Mouse (Mus musculus) E14TG2a.4 (cell line): ENCODE results near the gene Slc35d2.
A peak's percentile ranks its signal among the peaks of the same experiment; 100 is the strongest.

Source experiments
- H3K27me3 ChIP-seq: 2 replicates; pipeline ENCODE4 v1.6.1; 2014; ENCODE audit warnings: low read length, control low read depth; ENCODE audit not compliant: insufficient read depth
- H3K36me3 ChIP-seq: 2 replicates; pipeline ENCODE4 v1.6.1; 2014; ENCODE audit warnings: low read length, control low read depth; ENCODE audit not compliant: insufficient read depth
- H3K4me1 ChIP-seq: replicated peaks from 2 replicates; pipeline ENCODE4 v1.6.1; 2014; ENCODE audit warnings: low read depth, low read length, control low read depth
- H3K4me3 ChIP-seq: replicated peaks from 2 replicates; pipeline ENCODE4 v1.5.1; 2014; ENCODE audit warnings: mild to moderate bottlenecking, low read length
- H3K9me3 ChIP-seq: 2 replicates; pipeline ENCODE4 v1.6.1; 2014; ENCODE audit warnings: low read length, control low read depth
- CTCF ChIP-seq: conservative IDR thresholded peaks from 2 replicates; pipeline ENCODE4 v1.5.1; 2014; ENCODE audit warnings: low read length
- NANOG ChIP-seq: IDR thresholded peaks from 2 replicates; pipeline ENCODE4 v1.6.1; 2014; ENCODE audit warnings: borderline replicate concordance, low read length, mixed read lengths
- POU5F1 ChIP-seq: IDR thresholded peaks from 2 replicates; pipeline ENCODE4 v1.6.1; 2014; ENCODE audit warnings: low read length, borderline replicate concordance

Slc35d2 gene

GRCm38 (mm10) chr13:64128858-64129615 is at the start of gene Slc35d2:
Gene Slc35d2, minus strand, starts transcription at chr13:64129368.
- TF ChIP-seq NANOG (no peak), CTCF (no peak), POU5F1 (no peak)
- Histone ChIP-seq H3K9me3 (no peaks in the 10 kb centered on the region), H3K4me3 (peak within 1 kb of the TSS; percentile 82), H3K36me3 (peaks cover 29% of the 10 kb centered on the region), H3K4me1 (peaks cover 34% of the 10 kb centered on the region), H3K27me3 (no peaks in the 10 kb centered on the region)

GRCm38 (mm10) chr13:64178000-64178399 is 48.8 kb upstream of the Slc35d2 start:
- TF ChIP-seq NANOG (no peak), POU5F1 (no peak), CTCF (no peak)
- no peaks in the 10 kb centered on the region for H3K27me3 ChIP-seq
- H3K4me3 ChIP-seq, result no peak overlapping the region
- H3K9me3 ChIP-seq, result no peaks in the 10 kb centered on the region
- H3K4me1 ChIP-seq, result no peaks in the 10 kb centered on the region
- H3K36me3 ChIP-seq, result peaks cover 6% of the 10 kb centered on the region

GRCm38 (mm10) chr13:64169746-64170145 is 40.6 kb upstream of the Slc35d2 start:
- Histone ChIP-seq H3K36me3 (peaks cover 11% of the 10 kb centered on the region; the same call in 1 of the 2 replicates), H3K4me1 (no peaks in the 10 kb centered on the region), H3K4me3 (no peak overlapping the region), H3K27me3 (no peaks in the 10 kb centered on the region), H3K9me3 (peaks cover 36% of the 10 kb centered on the region)
- no peak for TF ChIP-seq NANOG
- TF ChIP-seq CTCF, result no peak
- no peak for TF ChIP-seq POU5F1

GRCm38 (mm10) chr13:64163147-64163715 is 34.1 kb upstream of the Slc35d2 start:
- H3K9me3 ChIP-seq, result peaks cover 4% of the 10 kb centered on the region
- peaks cover 22% of the 10 kb centered on the region for H3K27me3 ChIP-seq
- TF ChIP-seq CTCF (no peak), POU5F1 (no peak), NANOG (no peak)
- peaks cover 30% of the 10 kb centered on the region for H3K4me1 ChIP-seq
- H3K4me3 ChIP-seq, result peak overlapping the region; percentile 91
- no peaks in the 10 kb centered on the region for H3K36me3 ChIP-seq

GRCm38 (mm10) chr13:64162626-64163025 is 33.5 kb upstream of the Slc35d2 start:
- H3K9me3 ChIP-seq, result 0 out of 2 replicates have a peak, but pooled peaks cover 3% of the 10 kb centered on the region
- H3K36me3 ChIP-seq, result no peaks in the 10 kb centered on the region
- H3K4me3 ChIP-seq, result peak overlapping the region; percentile 91
- H3K27me3 ChIP-seq, result peaks cover 22% of the 10 kb centered on the region
- H3K4me1 ChIP-seq, result peaks cover 30% of the 10 kb centered on the region
- TF ChIP-seq CTCF (no peak), NANOG (no peak), POU5F1 (no peak)

- Histone ChIP-seq H3K36me3 (no peaks in the 10 kb centered on the region), H3K4me3 (peak overlapping the region; percentile 91), H3K27me3 (peaks cover 22% of the 10 kb centered on the region), H3K9me3 (no peaks in the 10 kb centered on the region), H3K4me1 (peaks cover 31% of the 10 kb centered on the region)
- no peak for TF ChIP-seq POU5F1
Observed at GRCm38 (mm10) chr13:64161916-64162611, 32.9 kb upstream of the Slc35d2 start.

GRCm38 (mm10) chr13:64161548-64161915 is 32.4 kb upstream of the Slc35d2 start, which contains the start of gene Habp4:
Gene Habp4, plus strand, starts transcription at chr13:64161824.
- Histone ChIP-seq H3K4me1 (peaks cover 35% of the 10 kb centered on the region), H3K27me3 (peaks cover 22% of the 10 kb centered on the region), H3K36me3 (no peaks in the 10 kb centered on the region), H3K9me3 (no peaks in the 10 kb centered on the region), H3K4me3 (peak within 1 kb of the TSS; percentile 91)
- no peak for TF ChIP-seq NANOG
- no peak for TF ChIP-seq CTCF
- TF ChIP-seq POU5F1, result no peak

GRCm38 (mm10) chr13:64156966-64157365 is 27.8 kb upstream of the Slc35d2 start:
- no peak for TF ChIP-seq POU5F1
- peak; percentile 16; the same call in 1 of the 2 replicates for TF ChIP-seq NANOG
- Histone ChIP-seq H3K4me1 (peaks cover 42% of the 10 kb centered on the region), H3K4me3 (no peak overlapping the region), H3K27me3 (no peaks in the 10 kb centered on the region), H3K36me3 (no peaks in the 10 kb centered on the region), H3K9me3 (no peaks in the 10 kb centered on the region)
